Mouse (Mus musculus) inflammation-experienced regulatory T-cells, adult 16 weeks (primary cell): ENCODE data around the gene Phospho2. TPM values are rescaled to one million over a fixed set of nuclear protein-coding genes. Genes with fewer than 3 reads are reported as not detected.

ENCODE experiments used
- polyA plus RNA-seq: library from polyadenylated mRNA; unstranded; fragments of 100-300 nt; shearing (Covaris generic); gene quantifications from one replicate; pipeline ENCODE4 v1.2.1, GENCODE M21; 2017

Phospho2 gene
- 55.6 TPM for polyA plus RNA-seq

DNA sequence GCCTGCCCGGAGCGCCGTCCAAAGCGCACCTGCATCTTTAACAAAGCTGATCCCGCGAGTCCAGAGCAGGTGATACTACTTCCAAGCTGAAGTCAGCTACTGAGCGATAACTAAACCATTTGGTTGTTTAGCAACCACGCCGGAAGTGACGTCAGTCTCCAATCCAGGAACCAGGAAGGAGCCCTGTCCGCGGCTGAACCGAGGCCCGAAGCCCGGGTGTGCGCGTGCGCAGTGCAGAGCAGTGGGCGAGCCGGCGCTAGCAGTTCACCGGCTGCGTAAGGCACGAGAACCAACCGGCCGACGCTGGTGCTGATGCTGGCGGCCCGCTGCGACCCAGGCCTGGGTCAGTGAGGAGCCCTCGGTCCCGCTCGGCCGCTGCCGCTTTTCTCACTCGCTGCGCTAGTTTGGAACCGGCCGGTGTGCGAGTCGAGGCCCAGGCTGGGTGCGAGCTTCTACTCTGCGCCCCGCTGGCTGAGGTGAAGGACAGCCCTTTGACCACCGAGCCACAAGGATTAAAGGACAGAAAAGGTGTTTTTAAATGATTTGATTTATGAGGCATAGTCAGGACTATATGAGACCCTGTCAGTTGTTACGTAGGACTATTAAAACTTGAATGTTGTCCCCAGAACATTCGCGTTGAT lies at the start of gene Phospho2, which contains the start of gene Ccdc173:
TSS of gene Phospho2 (plus strand) at position 195 of the 641 bp plus-strand sequence.
TSS of gene Ccdc173 (minus strand) at position 147 of the 641 bp plus-strand sequence.

DNA sequence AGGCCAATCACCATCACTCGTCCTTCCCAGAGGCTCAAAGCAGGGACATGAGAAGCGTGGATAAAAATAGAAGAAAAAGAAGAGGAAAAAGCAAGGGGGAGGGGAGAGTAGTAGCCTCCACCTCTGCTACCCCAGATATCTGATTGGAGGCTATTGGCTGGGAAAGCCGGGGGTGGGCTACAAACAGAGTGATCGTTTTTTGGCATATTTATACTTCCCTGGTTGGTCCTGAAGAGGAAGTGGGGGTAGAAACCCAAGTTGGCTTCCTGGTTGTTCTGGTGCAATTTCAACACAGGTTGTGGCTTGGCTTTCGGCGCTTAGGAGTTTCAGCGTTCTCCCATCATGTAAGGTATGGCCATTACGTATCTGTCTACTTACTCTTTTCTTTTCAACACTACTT lies 32.3 kb downstream of the Phospho2 start, which contains the start of gene Klhl23:
TSS of gene Klhl23 (plus strand) at position 234 of the 400 bp plus-strand sequence.

Other genes with a start within 250 kb of the Phospho2 start
- gene Lrp2, start 203.6 kb upstream of the Phospho2 start, polyA plus RNA-seq, result not detected
- 0.66 TPM for gene Bbs5, start 142.5 kb upstream of the Phospho2 start, polyA plus RNA-seq
- gene Klhl41, start 119.5 kb upstream of the Phospho2 start, polyA plus RNA-seq, result not detected
- gene Fastkd1, start 76.1 kb upstream of the Phospho2 start, polyA plus RNA-seq, result 15.3 TPM
- 194 TPM for gene Ppig, start 67.1 kb upstream of the Phospho2 start, polyA plus RNA-seq
- gene Ccdc173, start within 50 bp of the Phospho2 start, polyA plus RNA-seq, result 4.0 TPM
- gene Klhl23, start 32.3 kb downstream of the Phospho2 start, polyA plus RNA-seq, result 0.12 TPM
- gene Ssb, start 71.9 kb downstream of the Phospho2 start, polyA plus RNA-seq, result 332 TPM
- gene Mettl5, start 96.0 kb downstream of the Phospho2 start, polyA plus RNA-seq, result 40.0 TPM
- gene Ubr3, start 107.6 kb downstream of the Phospho2 start, polyA plus RNA-seq, result 9.9 TPM
- 24.4 TPM for gene Myo3b, start 249.5 kb downstream of the Phospho2 start, polyA plus RNA-seq